Mouse (Mus musculus): ENCODE measurements around the gene Adora3.
A peak's percentile ranks its signal among the peaks of the same experiment; 100 is the strongest.
"Not testable (repeated sequence)": the region's sequence is repeated elsewhere in the genome, so short reads cannot be mapped to it uniquely, and the experiment has no call there.

Adora3 gene

GRCm38 (mm10) chr3:105901468-105901867 lies 30.8 kb downstream of the Adora3 start:
- no peak for DNase-seq (ENCODE audit: low spot score in 2 of 2)

DNA sequence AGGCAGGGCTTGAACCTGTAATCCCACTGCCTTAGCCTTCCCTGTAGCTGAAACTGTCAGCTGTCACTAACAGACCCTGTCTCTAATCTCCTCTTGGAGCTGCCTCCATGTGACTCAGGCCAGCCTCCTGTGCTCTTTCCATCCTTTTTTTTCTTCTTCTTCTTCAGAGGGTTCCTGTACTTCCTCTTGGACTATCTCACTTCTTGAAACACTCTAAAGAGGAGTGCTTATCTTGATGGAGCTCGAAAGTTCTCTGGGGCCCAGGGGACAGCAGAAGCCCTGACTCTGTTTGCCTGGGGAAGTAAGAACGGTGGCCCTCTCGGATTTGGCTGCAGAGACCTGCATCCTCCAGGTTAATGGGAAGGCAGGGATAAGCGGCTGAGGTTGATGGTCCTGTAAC lies 33.6 kb downstream of the Adora3 start:
- no peak for DNase-seq (ENCODE audit: low spot score in 2 of 2)

DNA sequence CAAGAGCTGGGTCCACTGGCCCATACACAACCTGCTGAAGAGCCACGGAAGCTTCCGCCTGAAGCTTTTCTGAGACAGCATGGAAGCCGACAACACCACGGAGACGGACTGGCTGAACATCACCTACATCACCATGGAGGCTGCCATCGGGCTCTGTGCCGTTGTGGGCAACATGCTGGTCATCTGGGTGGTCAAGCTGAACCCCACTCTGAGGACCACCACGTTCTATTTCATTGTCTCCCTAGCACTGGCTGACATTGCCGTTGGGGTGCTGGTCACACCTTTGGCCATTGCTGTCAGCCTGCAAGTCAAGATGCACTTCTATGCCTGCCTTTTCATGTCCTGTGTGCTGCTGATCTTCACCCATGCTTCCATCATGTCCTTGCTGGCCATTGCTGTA lies 34.1 kb downstream of the Adora3 start:
- no peak for DNase-seq (ENCODE audit: low spot score in 2 of 2)

- no peak for DNase-seq (ENCODE audit: low spot score in 2 of 2)
Observed at GRCm38 (mm10) chr3:105907956-105908655, 37.4 kb downstream of the Adora3 start.

- no peak for DNase-seq (ENCODE audit: low spot score in 2 of 2)
Observed at GRCm38 (mm10) chr3:105908976-105909375, 38.3 kb downstream of the Adora3 start.

GRCm38 (mm10) chr3:105910519-105911190 lies 40.0 kb downstream of the Adora3 start:
- DNase-seq (ENCODE audit: low spot score in 2 of 2): peak in 1 of 2 experiments; percentile 31

DNA sequence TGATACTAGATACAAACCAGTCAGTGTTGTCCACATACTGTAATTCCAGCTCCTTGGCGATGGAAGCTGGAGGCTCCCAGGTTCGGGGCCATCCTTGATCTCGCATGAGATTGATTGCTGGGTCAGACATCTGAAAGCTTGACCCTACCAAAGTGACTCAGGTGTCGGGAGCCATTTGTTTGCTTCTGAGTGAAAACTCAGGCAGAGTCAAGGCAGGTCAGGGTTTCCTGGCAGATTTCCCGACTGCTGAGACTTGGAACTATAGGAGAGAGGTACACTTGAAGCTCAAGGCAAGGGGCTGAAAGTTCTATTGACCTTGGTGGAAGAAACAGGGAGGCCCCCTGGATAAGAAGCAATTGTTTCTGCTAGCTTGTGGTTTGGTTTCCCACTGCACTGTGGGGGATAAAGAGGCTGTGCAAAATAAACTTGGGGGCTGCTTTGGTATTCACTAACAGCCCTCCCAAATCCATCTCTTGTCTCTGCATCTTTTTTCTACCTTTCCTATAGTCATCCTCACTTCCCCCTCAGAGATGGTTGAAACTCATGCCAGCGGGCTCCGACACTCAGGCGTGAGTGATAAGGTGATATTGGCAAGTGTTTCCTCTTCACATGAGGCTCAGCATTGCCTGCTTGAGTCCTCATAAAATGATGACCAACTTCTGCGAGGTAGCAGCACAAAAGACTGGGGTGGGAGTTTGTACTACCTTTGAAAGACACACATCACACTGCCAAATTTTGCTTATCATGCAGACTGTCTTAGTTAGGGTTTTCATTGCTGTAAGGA lies 41.6 kb downstream of the Adora3 start:
- no peak for DNase-seq (ENCODE audit: low spot score in 2 of 2)

- DNase-seq (ENCODE audit: low spot score in 2 of 2): no peak
Observed at GRCm38 (mm10) chr3:105913839-105914681, 43.4 kb downstream of the Adora3 start.

DNA sequence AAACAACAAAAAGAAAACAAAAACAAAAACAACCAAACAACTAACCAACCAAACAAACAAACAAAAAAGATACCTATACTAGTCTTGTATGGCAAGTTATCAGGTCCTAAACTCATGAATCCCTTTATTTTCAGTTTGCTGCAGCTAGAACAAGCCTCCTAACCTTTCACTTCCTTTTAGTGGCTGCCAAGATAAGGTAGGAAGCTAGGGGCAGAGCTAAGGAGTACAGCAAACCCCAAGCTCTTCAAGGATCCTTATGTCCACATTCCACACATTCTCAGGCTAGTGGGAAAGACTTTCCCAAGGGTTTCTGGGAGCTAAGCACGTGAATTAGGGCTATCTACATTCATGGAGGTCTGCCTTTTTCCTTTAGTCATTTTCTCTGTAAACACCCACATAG lies 44.6 kb downstream of the Adora3 start:
- no peak for DNase-seq (ENCODE audit: low spot score in 2 of 2)

DNA sequence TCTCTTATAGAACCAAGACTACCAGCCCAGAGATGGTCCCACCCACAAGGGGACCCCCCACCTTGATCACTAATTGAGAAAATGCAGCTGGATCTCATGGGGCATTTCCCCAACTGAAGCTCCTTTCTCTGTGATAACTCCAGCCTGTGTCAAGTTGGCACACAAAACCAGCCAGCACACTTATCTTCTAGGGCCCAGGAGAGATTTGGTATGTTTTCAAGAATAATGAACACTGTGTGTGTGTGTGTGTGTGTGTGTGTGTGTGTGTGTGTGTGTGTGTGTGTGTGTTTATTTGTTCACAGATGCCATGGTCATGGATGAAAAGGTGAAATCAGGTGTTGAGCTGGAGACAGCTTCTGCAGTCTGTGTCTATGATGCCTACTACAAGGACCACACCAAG lies 45.8 kb downstream of the Adora3 start:
- DNase-seq (ENCODE audit: low spot score in 2 of 2): not testable (repeated sequence)

DNA sequence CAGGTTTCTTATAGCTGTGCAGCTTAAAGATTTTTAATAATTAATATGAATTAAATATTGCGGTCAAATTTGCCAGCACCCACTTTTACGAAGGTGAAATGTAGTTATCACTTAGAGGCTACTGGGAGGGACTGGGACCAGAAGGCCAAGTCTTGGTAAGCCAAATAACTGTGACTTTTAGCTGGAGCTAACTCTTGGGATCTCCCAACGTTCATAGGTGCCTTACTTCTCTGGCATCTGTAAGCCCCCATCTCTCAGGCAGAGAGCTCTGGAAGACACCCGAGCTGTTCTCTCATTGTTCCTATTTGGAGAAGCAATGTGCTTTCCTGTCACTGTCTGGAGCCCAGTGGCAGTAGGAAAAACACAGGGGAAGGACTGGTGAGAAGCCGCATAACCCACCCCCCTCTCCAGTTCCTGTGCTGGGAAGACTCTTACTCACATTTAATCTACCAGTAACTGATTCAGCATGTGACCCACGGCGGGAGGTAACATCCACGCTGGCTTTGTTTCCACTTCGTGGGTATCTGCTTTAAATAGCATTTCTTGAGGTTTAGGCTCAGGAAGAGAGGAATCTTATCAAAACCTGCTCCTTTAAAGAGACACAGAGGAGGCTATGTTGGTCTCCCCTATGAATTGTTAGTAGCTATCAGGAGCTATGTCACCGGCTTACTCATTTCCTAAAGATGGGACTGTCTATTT lies 47.1 kb downstream of the Adora3 start:
- no peak for DNase-seq (ENCODE audit: low spot score in 2 of 2)

- no peak for DNase-seq (ENCODE audit: low spot score in 2 of 2)
Observed at GRCm38 (mm10) chr3:105918355-105918745, 47.7 kb downstream of the Adora3 start.

GRCm38 (mm10) chr3:105920743-105921142 lies 50.1 kb downstream of the Adora3 start:
- not testable (repeated sequence) for DNase-seq (ENCODE audit: low spot score in 2 of 2)

DNA sequence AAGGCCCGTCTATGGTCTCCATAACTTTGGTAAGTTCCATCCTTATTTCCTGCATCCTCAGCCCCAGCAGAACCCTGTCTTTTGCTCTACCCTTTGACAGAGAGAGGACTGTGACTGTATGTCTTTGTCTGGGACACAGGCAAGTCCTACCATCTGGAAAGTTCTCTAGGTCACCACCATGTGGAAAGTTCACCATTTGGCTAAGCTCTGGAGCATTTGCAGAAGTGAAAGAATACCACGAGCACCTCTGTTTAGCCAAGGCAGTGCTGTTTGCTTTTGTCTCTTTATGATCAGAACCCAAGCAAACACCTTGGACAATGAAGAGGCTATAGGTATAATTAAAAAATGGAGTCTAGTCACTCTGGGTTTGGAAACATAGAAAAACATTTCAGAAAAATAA lies 51.3 kb downstream of the Adora3 start:
- no peak for DNase-seq (ENCODE audit: low spot score in 2 of 2)

DNA sequence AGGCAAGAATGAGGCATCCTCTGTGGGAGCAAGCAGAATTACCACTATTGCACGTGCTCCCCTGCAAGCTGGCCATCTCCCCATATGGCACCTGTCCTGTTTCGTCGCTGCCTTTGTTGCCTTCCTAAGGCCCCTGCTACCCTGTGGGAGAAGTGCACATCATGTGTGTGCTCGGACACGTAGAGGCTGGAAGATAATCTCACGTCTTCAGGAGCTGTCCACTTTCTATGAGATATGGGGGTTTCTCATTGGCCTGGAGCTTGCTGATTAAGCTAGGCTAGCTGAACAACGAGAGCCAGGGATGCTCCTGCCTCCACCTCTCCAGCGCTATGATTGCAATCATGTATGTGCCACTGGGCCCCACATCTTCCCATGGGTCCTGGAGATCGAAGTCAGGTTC lies 54.0 kb downstream of the Adora3 start:
- no peak for DNase-seq (ENCODE audit: low spot score in 2 of 2)

DNA sequence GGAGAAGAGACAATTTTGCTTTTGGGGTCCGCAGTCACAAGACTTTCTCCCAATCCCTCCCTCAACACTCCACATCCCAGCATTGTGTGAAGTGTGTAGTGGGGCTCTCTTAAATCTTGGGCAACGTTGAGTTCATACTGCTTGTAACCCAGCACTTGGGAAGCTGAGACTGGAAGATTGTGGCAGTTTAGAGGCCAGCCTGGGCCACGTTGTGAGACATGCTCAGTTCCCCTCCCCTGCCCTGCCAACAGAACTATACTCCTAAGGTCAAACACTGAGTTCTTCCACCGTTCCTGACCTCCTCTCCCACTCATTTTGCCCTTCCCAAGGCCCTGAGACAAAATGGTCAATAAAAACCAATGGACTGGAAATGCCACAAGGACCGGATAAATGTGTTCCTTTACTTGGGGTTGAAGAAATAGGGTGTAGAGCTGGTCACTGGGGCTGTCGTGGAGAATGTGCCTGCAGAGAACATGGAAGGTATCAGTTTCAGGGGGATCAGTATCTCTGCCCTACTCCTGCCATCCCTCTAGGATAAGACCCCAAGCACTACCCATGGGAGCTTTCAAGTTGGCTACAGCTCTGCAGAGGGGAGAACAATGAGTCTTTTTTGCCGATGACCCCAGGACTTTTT lies 57.0 kb downstream of the Adora3 start:
- no peak for DNase-seq (ENCODE audit: low spot score in 2 of 2)

DNA sequence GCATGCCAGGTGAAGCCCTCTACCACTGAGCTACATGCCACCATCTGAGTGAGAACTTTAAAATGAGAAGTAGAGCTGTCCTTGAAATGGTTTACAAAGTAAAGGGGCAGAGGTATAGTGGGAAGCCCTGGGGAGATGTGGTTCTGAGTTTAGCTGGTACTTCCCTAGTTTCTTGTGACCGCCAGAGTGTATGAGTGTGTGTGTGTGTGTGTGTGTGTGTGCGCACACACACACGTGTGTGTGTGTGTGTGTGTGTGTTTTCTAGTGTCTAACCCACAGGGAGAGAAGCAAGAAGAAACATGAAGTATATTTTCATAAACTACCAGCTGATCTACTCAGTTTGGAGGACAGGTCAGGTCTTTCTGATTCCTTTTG lies 57.5 kb downstream of the Adora3 start:
- no peak for DNase-seq (ENCODE audit: low spot score in 2 of 2)

- DNase-seq (ENCODE audit: low spot score in 2 of 2): no peak
Observed at GRCm38 (mm10) chr3:105928781-105929180, 58.1 kb downstream of the Adora3 start.

DNA sequence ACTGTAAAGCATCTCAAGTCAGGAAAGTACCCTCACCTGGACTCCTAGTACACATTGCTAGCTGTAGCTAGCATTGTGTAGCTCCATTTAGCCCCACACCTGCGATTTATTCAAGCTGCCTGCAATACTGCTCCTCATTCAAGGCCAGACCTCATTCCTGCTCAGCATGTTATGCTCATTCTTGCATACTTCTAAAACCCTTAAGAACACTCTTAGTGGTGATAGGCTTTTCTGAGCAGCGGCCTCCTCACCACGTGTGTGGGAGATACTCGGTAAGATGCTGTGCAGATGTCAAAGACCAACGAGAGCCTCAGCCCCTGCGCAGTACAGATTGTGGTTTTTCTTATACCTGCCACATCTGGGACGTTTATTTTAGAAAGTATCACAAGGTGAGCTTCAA lies 59.2 kb downstream of the Adora3 start:
- peak in 1 of 2 experiments; percentile 16 for DNase-seq (ENCODE audit: low spot score in 2 of 2)

DNA sequence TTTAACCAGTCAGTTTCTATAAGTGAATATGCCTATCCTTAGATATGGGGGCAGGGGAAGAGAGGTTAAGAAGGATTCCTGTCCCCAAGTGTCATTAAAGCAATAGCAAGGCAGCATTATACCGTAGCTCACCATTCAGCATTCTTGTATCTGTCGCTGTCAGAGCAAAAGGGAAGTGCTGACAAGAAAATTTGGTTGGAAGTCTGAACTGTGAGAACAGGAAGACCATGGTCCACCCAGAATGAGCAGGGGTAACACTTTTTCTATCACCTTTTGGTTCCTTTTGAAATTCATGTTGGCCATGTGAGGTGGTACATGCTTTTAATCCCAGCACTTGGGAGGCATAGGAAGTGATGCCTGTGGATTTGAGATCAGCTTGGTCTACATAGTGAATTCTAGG lies 60.4 kb downstream of the Adora3 start:
- no peak for DNase-seq (ENCODE audit: low spot score in 2 of 2)
